Mouse (Mus musculus) liver, postnatal 0 days (tissue): Measurements from ENCODE around the gene Rnf213. TPM values are rescaled to one million over a fixed set of nuclear protein-coding genes. Genes with fewer than 3 reads are reported as not detected.

Experiments
- ATAC-seq: fragments of 200-750 bp; cut with Nextera tagmentation; 2 replicates; pipeline ENCODE4 v1.8.0; 2017; ENCODE audit warnings: mild to moderate bottlenecking, moderate library complexity
- DNase-seq: peaks from one replicate; pipeline ENCODE4 v3.0.0-alpha.2; 2016
- H3K27ac ChIP-seq: fragments of 300-500 bp; sonication (generic); 2 replicates; pipeline ENCODE4 v1.5.1; 2014; ENCODE audit warnings: antibody characterized with exemption, moderate library complexity, mild to moderate bottlenecking, low read depth
- H3K27me3 ChIP-seq: fragments of 300-500 bp; sonication (generic); 2 replicates; pipeline ENCODE4 v1.6.1; 2014; ENCODE audit warnings: low read length, control low read depth, mixed read lengths; ENCODE audit not compliant: insufficient read depth
- H3K36me3 ChIP-seq: fragments of 300-500 bp; sonication (generic); replicated peaks from 2 replicates; pipeline ENCODE4 v1.6.1; 2014; ENCODE audit warnings: mild to moderate bottlenecking, control low read depth, low read length, moderate library complexity, mixed read lengths; ENCODE audit not compliant: insufficient read depth
- H3K4me1 ChIP-seq: fragments of 300-500 bp; sonication (generic); 2 replicates; pipeline ENCODE4 v1.6.1; 2014; ENCODE audit warnings: antibody characterized with exemption, mild to moderate bottlenecking, control low read depth; ENCODE audit not compliant: insufficient read depth
- H3K4me2 ChIP-seq: fragments of 300-500 bp; sonication (generic); 2 replicates; pipeline ENCODE4 v1.6.1; 2014; ENCODE audit warnings: low read depth, mild to moderate bottlenecking, low read length, moderate library complexity, mixed read lengths
- H3K4me3 ChIP-seq: fragments of 300-500 bp; sonication (generic); 2 replicates; pipeline ENCODE4 v1.5.1; 2014; ENCODE audit warnings: low read depth, low read length
- H3K9ac ChIP-seq: fragments of 300-500 bp; sonication (generic); replicated peaks from 2 replicates; pipeline ENCODE4 v1.6.1; 2014; ENCODE audit warnings: mild to moderate bottlenecking, moderate library complexity
- H3K9me3 ChIP-seq: fragments of 300-500 bp; sonication (generic); 2 replicates; pipeline ENCODE4 v1.6.1; 2016; ENCODE audit warnings: mild to moderate bottlenecking, control low read depth, low read length, mixed read lengths
- CTCF ChIP-seq: sonication (generic); IDR thresholded peaks from 2 replicates; pipeline ENCODE4 v1.5.1; 2016; ENCODE audit warnings: antibody characterized with exemption, low read depth
- EP300 ChIP-seq: IDR thresholded peaks from 2 replicates; pipeline ENCODE4 v1.6.1; 2016; ENCODE audit warnings: antibody characterized with exemption, low read depth, mild to moderate bottlenecking
- WGBS: fragments of 180-500 bp; shearing (Covaris S2); extraction: QIAGEN DNeasy Blood & Tissue Kit; methylation state at CpG from one replicate; pipeline ENCODE4 v1.1.7; 2014; ENCODE audit not compliant: insufficient replicate concordance; 5-methylcytosine and 5-hydroxymethylcytosine counted together
- polyA plus RNA-seq: library from polyadenylated mRNA; unstranded; fragments of >200 nt; fragmentation: Nextera tagmentation; extraction: Ambion mirVana; gene quantifications from 2 replicates; pipeline ENCODE4 v1.2.1, GENCODE M21; 2015

Gene Rnf213
- polyA plus RNA-seq, 1 experiment from 2014 or later = 6.6 TPM

- ATAC-seq (peak; percentile 37; the same call in 1 of the 2 replicates), DNase-seq (no peak)
- Histone ChIP-seq H3K4me2 (no peak overlapping the region), H3K27ac (peak overlapping the region; percentile 51; the same call in 1 of the 2 replicates), H3K27me3 (no peaks in the 10 kb centered on the region), H3K9ac (no peak overlapping the region), H3K36me3 (peaks cover 3% of the 10 kb centered on the region; the same call in 1 of the 2 replicates), H3K9me3 (no peaks in the 10 kb centered on the region), H3K4me3 (no peak overlapping the region), H3K4me1 (peaks cover 4% of the 10 kb centered on the region; the same call in 1 of the 2 replicates)
- TF ChIP-seq CTCF = no peak
- 33% methylated on average over 6 of the region's 6 CpGs for WGBS
Observed at GRCm38 (mm10) chr11:119375425-119375824, 17.5 kb upstream of the Rnf213 start.

GRCm38 (mm10) chr11:119377326-119377725, 15.6 kb upstream of the Rnf213 start:
- no peak overlapping the region for H3K4me2 ChIP-seq
- no peaks in the 10 kb centered on the region for H3K27me3 ChIP-seq
- peaks cover 10% of the 10 kb centered on the region; the same call in 1 of the 2 replicates for H3K4me1 ChIP-seq
- ATAC-seq (peak; percentile 60), DNase-seq (peak; percentile 42)
- H3K9ac ChIP-seq = no peak overlapping the region
- WGBS = 65% methylated on average over 11 of the region's 11 CpGs
- peaks cover 3% of the 10 kb centered on the region; the same call in 1 of the 2 replicates for H3K36me3 ChIP-seq
- H3K9me3 ChIP-seq = no peaks in the 10 kb centered on the region
- H3K4me3 ChIP-seq = no peak overlapping the region
- H3K27ac ChIP-seq = peak overlapping the region; percentile 66
- no peak for TF ChIP-seq CTCF
- no peak for TF ChIP-seq EP300

- WGBS = 82% methylated on average over 1 of the region's 1 CpGs
- TF ChIP-seq EP300 (no peak), CTCF (no peak)
- ATAC-seq = no peak
Observed at GRCm38 (mm10) chr11:119378551-119378950, 14.3 kb upstream of the Rnf213 start.

GRCm38 (mm10) chr11:119381631-119382337, 11.1 kb upstream of the Rnf213 start:
- no peak overlapping the region for H3K4me3 ChIP-seq
- H3K27me3 ChIP-seq = no peaks in the 10 kb centered on the region
- ATAC-seq (no peak), DNase-seq (no peak)
- no peak overlapping the region for H3K4me2 ChIP-seq
- H3K27ac ChIP-seq = no peak overlapping the region
- WGBS = 62% methylated on average over 9 of the region's 9 CpGs
- H3K9me3 ChIP-seq = no peaks in the 10 kb centered on the region
- TF ChIP-seq EP300 = no peak
- H3K36me3 ChIP-seq = peaks cover 3% of the 10 kb centered on the region; the same call in 1 of the 2 replicates
- no peak overlapping the region for H3K9ac ChIP-seq
- H3K4me1 ChIP-seq = peaks cover 10% of the 10 kb centered on the region; the same call in 1 of the 2 replicates

More at GRCm38 (mm10) chr11:119378551-119378950, 14.3 kb upstream of the Rnf213 start:
- no peak overlapping the region for H3K4me3 ChIP-seq
- H3K4me2 ChIP-seq = no peak overlapping the region
- H3K27ac ChIP-seq = no peak overlapping the region
- peaks cover 3% of the 10 kb centered on the region; the same call in 1 of the 2 replicates for H3K36me3 ChIP-seq
- no peak for DNase-seq
- no peak overlapping the region for H3K9ac ChIP-seq
- H3K27me3 ChIP-seq = no peaks in the 10 kb centered on the region
- peaks cover 10% of the 10 kb centered on the region; the same call in 1 of the 2 replicates for H3K4me1 ChIP-seq
- no peaks in the 10 kb centered on the region for H3K9me3 ChIP-seq

GRCm38 (mm10) chr11:119382338-119382850, 10.5 kb upstream of the Rnf213 start:
- no peak overlapping the region for H3K9ac ChIP-seq
- no peak for TF ChIP-seq CTCF
- no peak for TF ChIP-seq EP300
- DNase-seq (no peak), ATAC-seq (no peak; the same call in 1 of the 2 replicates)
- peaks cover 3% of the 10 kb centered on the region; the same call in 1 of the 2 replicates for H3K36me3 ChIP-seq
- no peaks in the 10 kb centered on the region for H3K9me3 ChIP-seq
- no peaks in the 10 kb centered on the region for H3K27me3 ChIP-seq
- WGBS = 50% methylated on average over 6 of the region's 6 CpGs
- H3K27ac ChIP-seq = no peak overlapping the region
- peaks cover 10% of the 10 kb centered on the region; the same call in 1 of the 2 replicates for H3K4me1 ChIP-seq
- no peak overlapping the region for H3K4me3 ChIP-seq
- H3K4me2 ChIP-seq = no peak overlapping the region

- Histone ChIP-seq H3K9ac (no peak overlapping the region), H3K4me1 (peaks cover 24% of the 10 kb centered on the region), H3K9me3 (no peaks in the 10 kb centered on the region), H3K4me2 (no peak overlapping the region), H3K27ac (no peak overlapping the region; the same call in 1 of the 2 replicates), H3K4me3 (no peak overlapping the region), H3K36me3 (peaks cover 3% of the 10 kb centered on the region; the same call in 1 of the 2 replicates), H3K27me3 (no peaks in the 10 kb centered on the region)
- no peak for ATAC-seq
- TF ChIP-seq EP300 = no peak
- peak; percentile 41 for DNase-seq
- 32% methylated on average over 4 of the region's 4 CpGs for WGBS
Observed at GRCm38 (mm10) chr11:119384904-119385303, 8.0 kb upstream of the Rnf213 start.
